Mouse (Mus musculus) thymus, adult 18-20 months (tissue): ENCODE measurements around the gene F3.

ENCODE experiments used
- DNase-seq, 2 experiments: peaks; one replicate each; pipeline ENCODE4 v3.0.0; 2022; ENCODE audit warnings: mixed read lengths in 2 of 2

Gene F3

DNA sequence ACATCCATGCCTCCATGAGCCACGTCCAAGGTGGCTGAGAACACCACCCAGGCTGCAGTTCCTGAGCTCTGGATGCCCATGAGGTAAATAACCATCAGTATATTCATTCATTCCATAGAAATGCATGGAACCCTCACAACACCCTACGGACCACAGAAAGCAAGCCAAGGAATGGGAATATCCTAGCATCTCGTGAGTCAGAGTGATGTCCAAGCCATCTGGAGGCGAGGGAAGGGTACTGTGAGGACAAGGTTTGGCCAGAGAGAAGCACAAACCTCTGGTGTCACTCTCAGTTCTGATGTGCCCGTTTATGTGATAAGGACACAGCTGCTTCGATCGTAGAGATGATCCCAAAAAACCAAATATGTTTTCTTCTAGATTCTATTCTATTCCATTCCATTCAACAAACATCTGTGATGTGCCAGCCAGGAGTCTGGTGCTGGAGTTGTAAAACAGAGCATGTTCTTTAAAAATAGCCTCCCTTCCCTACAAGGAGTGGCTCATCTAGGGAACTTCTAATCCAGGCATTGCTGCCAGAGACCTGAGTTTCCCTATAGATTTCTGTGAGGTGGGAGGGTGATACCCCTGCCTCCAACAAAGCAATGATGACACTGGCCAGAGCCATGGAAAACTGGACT is 12.3 kb upstream of the F3 start:
- no peak for DNase-seq

GRCm38 (mm10) chr3:121712222-121712621 is 11.1 kb upstream of the F3 start:
- DNase-seq = no peak

GRCm38 (mm10) chr3:121713151-121713701 is 10.1 kb upstream of the F3 start:
- no peak for DNase-seq

- DNase-seq = no peak
These were observed 9.5 kb upstream of the F3 start for GRCm38 (mm10) chr3:121713816-121714215.

DNA sequence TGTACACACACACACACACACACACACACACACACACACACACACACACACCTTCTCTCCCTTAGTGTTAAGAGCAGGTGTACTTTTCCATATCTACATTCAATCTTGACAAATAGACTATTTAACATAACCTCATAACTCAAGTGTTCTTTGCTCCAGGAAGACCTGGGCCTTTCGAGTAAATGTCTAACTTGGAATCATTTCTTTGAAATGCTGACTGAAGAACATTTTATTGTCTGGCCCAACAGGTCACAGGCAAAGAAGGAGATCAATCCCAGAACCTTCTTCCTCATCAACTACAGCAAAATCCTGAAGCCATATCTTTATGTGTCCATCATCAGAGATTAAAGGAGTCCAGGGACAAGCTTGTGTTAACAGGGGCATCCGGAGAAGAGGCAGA is 8.9 kb upstream of the F3 start:
- DNase-seq = no peak

DNA sequence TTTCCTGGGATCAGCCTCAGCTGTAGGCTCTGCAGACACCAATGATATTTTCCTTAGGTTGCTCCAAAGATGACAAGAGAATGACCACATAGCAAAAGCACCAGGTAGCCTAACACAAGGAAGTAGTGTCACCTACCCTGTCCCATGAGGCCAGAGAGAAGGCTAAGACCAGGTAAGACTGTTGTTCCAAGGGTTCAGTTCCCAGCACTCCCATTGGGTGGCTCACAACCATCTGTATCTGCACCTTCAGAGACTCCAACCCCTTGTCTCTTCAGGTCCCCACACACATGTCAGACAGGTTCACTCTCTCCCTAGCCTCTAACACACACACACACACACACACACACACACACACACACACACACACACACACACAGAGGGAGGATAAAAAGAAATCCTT is 8.0 kb upstream of the F3 start:
- DNase-seq = no peak

DNA sequence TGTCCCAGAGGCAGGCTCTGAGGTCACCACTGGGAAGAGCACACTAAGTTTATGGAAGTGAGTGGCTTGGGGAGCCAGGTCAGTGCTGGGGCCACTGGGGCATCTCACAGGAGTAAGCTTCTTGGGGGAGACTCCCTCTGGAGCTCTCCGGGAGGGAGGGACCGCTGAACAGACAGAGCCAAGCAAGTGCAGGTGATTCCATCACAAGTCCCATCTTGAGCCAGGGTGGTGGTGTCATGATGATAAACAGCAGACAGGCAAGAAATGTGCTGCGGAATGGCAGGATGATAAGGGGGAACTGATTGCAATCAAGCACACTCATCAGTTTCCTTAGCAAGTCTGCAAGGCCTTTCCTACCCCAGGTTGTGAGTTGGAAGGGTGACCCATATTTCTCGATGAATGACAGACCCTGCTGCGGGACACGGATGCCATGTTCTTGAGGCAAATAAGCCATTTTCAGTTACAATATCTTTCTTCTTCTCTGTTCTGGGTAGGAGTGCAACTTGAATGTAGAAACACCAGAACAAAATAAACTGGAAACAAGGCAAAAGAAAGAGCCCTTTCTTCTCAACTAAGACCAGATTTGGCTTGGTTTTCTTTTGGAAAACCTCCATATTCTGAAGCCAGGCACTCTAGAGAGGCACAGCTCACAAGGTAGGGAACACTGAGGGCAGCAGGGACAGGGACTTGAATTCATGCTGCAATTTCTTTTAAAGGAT is 7.4 kb upstream of the F3 start:
- DNase-seq = no peak

DNA sequence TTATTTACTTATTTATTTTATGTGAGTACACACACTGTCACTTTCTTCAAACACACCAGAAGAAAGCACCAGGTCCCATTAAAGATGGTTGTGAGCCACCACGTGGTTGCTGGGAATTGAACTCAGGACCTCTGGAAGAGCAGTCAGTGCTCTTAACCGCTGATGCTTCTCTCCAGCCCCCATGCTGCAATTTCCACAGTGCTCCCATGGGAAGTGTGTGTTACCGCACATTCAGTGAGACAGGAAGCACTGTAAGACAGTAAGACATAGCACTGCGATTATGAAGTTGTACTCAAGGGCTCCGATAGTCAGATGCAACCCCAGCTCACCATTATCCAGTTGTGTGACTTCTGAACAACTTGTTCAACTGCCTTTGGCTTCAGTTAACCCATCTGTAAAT is 6.9 kb upstream of the F3 start:
- no peak for DNase-seq

DNA sequence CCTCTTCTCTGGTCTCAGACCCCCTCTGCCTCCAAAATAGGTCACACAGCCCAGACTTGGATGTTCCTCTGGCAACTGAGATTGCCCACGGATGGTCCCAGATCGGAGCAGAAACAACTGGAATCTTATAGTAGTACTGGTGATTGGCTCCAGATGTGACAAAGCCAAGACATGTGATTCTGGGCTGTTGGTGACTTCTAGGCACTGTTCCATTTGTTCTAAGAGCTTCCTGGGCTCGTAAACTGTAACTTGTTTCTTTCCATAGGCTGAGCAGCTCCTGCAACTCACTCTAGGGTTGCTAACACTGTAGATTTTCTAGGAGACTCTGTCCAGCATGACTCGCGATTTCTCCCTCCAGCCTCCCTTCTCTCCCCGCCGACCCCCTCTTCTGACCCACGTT is 4.7 kb upstream of the F3 start:
- no peak for DNase-seq

- DNase-seq = no peak
These were observed 3.6 kb upstream of the F3 start for GRCm38 (mm10) chr3:121719701-121720100.

DNA sequence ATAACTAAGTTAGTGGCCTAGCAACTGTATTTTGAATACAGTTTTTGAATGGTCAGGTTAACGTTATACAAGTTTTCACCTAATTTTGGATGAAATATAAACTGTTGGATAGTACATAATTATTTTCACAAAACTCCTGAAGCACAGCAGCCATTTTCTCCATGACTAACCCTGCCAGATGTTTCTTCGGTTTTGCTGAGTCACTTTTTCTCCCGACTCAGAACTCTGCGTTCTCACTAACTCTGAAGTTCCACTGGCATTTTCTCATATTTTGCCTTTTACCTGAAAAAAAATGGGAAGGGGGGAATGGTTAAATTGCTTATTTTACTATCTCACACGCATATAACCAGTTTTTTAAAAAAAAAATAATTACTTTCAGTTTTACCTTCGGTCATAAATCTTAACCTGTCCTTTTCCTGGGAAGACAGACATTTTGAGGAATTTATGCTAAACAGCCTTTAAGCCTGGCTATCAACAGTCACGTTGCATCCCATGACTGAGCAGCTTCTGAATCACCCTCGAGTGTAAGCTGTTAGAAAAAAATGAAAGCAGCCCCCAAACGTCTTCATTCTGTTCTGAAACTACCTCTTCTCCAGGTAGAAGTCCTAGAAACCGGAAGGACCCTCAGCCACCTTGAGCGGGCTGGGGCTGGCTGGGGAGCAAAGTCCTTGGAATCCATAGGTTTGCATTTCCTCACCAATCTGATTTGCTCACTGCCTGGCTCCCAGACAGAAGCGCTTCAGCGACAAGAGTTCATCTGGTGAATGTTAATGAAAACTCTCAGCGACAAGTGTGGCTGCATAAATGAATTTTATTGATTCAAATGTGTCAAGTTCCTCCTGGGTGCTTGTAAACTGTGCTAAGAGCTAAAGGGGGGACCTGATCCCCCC is 2.3 kb upstream of the F3 start:
- no peak for DNase-seq

GRCm38 (mm10) chr3:121721691-121722070 is 1.7 kb upstream of the F3 start:
- no peak for DNase-seq

GRCm38 (mm10) chr3:121723968-121724524 is 709 bp downstream of the F3 start:
- DNase-seq = no peak

DNA sequence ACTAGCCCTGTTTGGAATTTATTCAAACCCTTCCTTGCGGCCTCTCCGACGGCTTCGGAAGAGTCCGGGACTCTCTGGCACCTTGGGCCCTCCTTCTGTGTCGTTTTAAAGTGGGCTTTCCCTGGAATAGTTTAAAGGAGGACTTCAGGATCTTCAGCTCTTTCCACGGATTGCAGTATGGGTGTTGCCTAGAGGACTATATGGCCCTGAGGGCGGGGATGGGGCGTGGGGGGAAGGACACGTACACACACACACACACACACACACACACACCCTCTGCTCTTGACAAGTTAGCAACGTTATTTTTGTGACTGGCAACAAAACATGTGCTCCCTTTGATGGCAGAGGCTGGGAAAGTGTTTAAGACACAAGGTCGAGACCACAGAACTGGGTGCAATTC is 1.2 kb downstream of the F3 start:
- no peak for DNase-seq

GRCm38 (mm10) chr3:121725651-121726050 is 2.3 kb downstream of the F3 start:
- no peak for DNase-seq

GRCm38 (mm10) chr3:121729678-121730077 is 6.3 kb downstream of the F3 start:
- DNase-seq = no peak

GRCm38 (mm10) chr3:121735542-121735941 is 12.2 kb downstream of the F3 start:
- DNase-seq = no peak

DNA sequence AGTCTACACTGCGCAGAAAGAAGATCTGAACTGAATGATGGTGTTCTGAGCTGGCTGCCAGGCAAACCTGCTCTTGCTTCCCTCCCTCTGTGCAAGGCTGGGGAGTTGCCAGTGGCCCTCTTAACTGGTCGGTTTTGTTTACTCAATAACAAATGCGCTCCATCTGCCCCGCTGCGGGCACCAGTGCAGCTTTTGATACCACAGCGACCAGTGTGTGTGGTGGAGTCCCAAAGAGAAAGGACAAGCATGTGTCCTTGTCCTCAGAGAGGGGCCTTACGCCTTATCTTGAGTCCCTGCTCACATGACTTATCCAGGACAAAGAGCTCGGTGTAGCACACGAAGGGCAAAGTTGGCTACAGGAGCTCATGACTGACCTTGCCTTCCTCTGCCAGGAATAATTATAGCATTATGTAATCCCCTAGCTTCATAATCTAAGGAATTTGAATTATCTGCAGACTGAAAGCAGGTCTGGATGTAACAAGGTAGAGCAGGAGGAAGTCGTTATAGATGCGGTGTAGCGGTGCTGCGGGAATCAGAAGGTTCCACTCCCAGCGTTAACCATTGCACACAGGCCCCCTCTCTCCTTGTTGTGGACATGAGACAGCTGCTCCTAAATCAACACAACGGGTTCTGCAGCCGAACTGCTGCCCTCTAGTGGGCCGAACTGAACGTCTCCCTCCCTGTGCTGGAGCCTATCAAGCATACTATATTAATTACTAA is 12.8 kb downstream of the F3 start:
- DNase-seq = peak; percentile 24 to 25

DNA sequence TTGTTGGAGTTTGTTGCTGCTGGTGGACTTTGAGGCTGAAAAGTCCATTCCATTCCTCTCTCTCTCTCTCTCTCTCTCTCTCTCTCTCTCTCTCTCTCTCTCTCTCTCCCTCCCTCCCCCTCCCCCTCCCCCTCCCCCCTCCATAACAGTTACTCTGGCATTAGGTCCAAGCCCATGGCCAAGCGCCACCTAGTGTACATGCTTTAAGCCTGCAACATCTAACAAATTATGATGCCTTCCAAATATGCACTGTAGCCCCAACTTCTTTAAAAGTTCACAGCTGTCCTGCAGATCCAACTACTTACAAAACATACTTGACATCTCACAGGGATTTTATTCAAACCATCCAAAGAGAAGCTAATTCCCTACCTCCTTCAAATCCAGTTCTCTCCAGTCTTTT is 14.1 kb downstream of the F3 start:
- DNase-seq = no peak

DNA sequence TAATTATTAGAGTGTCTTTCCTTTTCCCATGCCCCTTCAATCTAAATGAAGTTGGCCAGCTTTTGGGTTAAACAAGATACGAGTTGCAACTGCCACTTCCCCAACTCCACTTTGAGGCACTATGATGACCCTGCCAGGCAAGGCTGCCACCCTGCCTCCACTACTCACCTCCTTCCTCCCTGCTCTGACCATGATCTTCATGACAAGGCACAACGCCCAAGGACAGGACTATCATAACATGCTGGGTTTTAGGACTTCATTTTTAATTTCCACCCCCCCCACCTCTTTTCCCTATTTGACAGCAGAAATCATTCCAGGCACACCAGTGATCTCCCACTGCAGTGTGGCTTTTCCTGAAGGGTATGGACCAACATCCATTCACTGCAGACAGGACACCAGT is 14.6 kb downstream of the F3 start:
- no peak for DNase-seq

DNA sequence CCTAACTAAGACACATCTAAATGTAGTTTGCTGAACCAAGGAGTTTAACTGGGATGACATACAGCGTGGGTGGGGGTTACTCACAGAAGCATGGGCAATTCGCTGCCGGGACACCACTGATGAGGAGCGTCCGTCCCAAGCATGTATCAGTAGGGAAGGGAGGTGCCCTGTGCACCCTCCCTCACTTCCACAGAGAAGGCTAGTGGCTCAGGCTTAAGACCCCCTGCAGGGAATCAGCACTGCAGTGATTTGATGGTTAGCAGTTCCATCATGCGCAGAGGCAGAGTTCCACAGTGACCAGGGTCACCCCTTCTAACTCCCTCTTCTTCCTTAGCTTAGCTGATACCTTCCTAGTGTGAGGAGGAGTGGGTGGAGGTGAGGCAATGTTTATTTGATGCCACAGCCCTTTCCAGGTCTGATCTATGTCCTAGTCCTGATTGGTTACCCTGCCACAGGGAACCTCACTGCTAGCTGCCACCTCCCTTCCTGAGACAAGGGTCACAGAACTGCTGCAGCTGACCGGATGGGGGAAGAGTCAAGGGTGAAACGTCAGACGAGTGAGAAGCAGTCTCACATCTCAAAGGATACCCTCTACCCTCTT is 15.5 kb downstream of the F3 start:
- DNase-seq = no peak
